Mouse (Mus musculus): ENCODE data around the gene Ogfr.
A peak's percentile ranks its signal among the peaks of the same experiment; 100 is the strongest.

The Ogfr gene

DNA sequence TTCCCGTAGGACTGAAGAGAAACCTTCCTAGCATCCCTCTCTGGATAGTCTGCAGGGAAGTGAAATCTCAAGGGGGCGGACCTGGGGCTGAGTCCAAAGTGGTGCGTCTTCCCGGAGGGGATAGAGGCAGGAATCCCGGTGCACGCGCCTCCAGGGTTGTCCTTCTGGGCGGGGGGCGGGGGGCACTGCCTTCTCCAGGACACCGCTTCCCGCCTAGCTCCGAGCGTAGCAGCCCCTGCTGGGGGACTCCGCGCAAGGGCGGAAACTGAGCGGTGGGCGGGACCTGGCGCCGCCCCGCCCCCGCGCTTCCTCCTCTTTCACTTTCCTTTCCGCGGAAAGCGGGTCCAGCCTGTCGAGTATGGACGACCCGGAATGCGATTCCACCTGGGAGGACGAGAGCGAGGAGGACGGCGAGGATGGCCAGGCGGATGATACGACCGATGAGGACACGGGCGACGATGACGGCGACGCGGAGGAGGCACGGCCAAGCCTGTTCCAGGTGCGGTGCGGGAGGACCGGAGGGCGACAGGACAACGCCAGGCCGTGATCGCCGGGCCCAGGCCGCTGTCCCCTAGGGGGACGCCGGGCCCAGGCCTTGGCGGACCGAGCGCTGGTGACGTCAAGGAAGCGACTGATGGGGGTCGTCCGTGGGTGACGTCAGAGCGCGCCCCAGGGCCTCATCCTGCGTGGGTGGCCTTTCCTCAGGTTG lies at the start of gene Ogfr:
Ogfr (plus strand) TSS at position 123 of the 709 bp plus-strand sequence.
- peak; percentile 76 to 77 for DNase-seq (ENCODE audit: low spot score in 2 of 2)

DNA sequence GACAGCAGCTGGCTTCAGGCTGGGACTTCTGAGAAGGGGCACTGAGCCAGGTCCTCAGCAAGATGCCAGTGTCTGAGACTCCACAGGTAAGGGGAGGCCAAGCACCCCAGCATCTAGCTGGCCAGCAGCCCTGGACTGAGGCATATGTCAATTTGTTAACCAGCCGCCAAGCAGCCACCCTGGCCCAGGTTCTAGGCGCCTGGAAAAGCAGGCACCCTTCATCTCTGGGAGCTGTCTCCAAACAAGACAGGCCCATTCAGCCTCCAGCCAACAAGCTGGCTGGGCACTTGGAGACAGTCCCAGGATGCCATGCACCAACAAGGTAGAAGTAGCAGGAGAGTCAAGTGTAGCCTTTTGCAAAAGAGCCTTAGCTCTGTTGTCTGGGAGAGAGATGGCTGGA lies 45.4 kb upstream of the Ogfr start:
- no peak for DNase-seq (ENCODE audit: low spot score in 2 of 2)

DNA sequence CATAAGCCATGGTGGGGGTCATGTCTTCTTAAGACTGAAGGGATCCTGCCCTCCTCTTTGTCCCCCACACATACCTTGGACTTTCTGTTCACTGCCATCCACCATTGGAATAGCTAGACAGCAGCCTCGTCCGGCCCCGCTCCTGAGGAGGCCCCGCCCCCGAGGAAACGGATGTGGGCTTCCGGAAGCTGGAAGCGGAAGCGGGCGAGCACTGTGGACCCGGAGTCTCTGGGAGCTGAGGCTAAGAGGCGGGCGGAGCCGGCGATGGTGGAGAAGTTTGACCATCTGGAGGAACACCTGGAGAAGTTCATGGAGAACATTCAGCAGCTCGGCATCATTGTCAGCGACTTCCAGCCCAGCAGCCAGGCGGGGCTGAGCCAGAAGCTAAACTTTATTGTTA lies 44.0 kb upstream of the Ogfr start:
- no peak for DNase-seq (ENCODE audit: low spot score in 2 of 2)

DNA sequence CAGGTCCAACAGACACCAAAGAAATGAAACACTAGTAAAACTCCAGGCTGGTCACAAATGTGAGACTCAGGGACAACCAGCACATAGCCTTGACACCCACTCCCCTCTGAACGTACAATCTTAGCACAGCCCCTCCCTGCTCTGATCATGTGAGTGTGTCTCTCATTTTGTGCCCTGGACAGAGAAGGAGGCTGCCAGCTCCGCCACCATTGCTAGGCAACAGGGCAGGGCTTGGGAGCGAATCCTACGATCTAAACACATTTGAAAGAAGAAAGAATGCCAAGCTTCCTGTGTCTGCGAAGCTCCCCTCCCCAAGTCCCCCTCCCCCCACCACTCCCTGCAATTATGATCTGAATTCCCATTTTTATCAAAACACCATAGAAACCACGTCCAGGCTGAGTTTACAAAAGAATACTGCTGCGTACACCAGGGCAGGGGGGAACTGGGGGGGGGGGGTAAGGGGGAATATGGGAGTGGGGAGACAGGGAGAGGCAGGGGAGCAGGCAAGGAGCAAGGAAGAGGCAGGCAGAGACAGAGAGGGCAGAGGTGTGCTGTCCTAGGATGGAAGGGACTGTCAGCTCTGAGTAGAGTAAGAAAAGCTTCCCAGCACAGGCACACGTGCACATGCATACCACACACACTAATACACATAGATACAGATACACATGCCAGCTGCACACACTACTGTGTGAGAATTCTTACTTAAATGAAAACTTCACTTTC lies 41.5 kb upstream of the Ogfr start:
- DNase-seq (ENCODE audit: low spot score in 2 of 2) = no peak

DNA sequence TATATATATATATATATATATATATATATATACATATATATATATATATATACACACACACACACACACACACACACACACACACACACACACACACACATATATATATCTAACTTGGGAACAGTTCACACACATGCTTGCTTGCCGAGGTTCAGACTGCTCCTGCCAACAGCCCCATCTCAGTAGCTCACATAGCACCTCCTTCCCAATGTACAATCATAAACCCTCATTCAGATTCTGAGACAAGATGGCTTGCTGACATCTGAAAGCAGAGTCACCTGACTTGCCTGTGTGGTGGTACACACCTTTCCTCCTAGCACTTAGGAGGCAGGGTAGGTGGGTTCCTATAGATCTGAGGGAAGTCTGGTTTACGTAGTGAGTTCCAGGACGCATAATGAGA lies 36.7 kb upstream of the Ogfr start:
- DNase-seq (ENCODE audit: low spot score in 2 of 2) = no peak

DNA sequence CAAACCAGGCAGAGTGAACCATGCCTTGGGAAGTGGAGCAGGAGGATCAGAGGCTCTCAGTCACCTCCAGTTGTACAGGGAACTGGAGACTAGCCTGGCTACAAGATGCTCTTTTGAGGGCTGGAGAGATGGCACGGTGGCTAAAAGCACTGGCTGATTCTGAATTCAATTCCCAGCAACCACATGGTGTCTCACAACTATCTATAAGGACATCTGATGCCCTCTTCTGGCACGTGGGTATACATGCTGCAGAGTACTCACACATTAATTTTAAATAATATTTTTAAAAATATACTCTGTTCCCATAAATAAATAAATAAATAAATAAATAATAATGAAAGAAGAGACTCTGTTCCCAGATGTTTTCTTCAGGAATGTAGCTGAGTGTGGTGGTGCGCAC lies 33.8 kb upstream of the Ogfr start:
- DNase-seq (ENCODE audit: low spot score in 2 of 2) = no peak

DNA sequence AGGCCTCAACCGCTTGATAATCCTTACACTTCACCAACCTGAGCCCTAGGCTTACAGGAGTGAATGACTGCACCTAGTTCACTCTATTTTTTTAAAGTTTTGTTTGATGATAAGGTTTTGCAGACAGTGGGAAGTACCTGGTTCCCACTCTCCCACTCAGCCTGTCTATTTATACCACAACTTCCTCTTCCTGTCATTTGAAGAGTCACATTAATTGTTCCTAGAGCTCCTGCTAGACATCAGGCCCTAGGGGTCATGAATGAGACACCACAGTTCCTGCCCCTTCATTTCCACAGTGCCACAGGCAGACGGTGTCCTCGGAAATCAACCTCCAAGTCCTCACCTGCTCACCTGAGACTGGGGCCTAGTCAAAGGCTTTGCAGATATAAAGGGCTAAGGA lies 32.6 kb upstream of the Ogfr start:
- no peak for DNase-seq (ENCODE audit: low spot score in 2 of 2)

DNA sequence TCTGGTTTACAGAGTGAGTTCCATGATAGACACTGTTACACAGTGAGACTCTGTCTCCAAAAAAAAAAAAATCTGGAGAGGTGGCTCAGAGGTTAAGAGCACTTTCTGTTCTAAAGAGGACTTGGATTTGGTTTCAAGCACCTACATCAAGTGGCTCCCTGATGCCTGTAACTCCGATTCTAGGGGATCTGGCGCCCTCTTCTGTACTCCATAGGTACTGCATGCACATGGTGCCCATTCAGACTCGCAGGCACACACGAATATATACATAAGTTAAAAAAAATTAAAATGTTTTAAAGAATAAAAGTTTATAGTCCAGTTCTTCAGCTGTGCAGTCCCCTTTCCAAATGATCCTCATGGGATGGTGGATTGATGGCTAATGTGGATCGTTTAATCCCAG lies 28.8 kb upstream of the Ogfr start:
- no peak for DNase-seq (ENCODE audit: low spot score in 2 of 2)

DNA sequence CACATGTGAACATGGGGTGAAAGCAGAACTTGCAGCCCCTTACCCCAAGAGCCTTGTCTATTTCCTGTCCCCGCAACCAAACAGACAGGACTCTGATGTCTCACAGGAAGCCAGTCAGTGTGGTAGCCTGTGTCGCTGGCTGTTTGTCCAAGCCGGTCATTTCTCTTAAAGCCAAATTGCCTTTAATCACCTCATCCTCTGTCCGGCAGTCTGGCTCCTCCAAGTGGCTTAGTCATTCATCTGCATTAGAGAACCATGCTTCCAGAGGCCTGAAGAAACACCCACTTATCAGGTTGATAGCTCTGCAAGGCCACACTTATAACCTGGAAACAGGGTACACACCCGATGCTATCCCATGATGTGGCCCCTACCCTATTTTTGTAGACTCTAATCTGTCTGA lies 26.9 kb upstream of the Ogfr start:
- no peak for DNase-seq (ENCODE audit: low spot score in 2 of 2)

DNA sequence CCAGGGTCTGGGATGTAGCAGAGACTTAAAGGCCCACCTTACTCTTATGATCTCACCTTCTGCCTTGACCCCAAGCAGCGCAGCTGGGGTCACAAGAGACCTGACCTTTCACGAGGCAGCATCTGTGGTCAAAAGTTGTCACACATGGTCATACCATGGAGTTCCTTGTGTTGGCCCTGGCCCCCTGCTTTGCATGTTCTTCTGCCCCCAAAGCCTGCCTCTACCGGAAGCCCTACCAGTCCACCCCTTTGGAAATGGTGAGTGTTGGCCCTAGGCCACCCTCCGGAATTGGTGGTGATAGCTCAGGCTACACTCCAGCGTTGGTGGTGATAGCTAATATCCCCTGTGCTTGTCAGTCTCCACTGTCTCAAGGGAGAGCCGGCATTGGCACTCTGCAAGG lies 25.7 kb upstream of the Ogfr start:
- no peak for DNase-seq (ENCODE audit: low spot score in 2 of 2)

DNA sequence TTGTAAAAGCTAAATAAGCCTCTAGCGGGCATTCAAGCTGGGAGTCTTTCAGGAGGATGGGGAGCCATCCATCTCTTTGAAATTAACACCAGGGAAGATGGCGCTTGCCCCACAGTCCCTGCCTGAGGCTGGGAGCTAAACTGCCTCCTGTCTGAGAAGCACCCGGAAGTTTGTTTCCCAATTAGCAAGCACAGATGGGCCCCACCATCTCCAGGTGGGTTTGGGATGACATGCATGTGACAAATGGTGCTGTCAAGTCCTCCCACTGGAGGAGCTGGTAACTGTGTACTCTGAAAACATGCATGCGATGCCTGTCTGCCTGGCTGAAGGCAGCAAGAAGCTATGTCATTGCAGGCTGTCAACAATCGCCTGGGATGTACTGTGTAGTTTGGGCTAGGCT lies 25.2 kb upstream of the Ogfr start:
- DNase-seq (ENCODE audit: low spot score in 2 of 2) = no peak

DNA sequence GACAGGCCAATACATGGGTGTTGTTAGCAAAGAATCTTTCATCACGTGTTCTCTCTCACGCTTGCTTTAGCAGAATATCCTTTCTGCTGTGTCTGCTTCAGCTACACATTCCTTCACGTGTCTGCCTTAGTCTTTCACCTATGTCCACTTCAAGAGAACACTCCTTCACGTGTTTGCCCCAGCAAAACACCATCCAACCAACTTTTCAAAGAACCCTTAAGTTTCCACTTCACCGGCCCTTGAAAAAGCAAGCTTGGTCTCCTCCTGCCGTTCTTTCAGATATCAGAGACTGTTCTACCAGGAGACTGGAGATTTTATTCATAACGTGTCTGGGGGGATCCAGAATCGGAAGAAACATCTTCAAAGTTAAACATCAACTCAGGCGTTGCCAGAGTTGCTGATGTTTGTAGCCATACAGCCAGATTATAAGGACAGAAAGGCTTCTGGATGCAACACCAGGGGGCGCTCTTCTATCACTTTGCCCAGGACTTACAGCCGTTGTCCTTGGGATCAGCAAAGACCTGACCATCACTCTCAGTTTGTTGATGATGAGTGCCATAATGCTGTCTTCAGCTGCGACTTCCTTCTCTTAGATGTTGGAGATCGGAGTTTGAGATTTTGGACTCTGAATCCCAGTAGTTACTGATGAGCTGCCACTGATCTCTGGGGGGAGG lies 22.7 kb upstream of the Ogfr start:
- DNase-seq (ENCODE audit: low spot score in 2 of 2) = peak in 1 of 2 experiments; percentile 35

DNA sequence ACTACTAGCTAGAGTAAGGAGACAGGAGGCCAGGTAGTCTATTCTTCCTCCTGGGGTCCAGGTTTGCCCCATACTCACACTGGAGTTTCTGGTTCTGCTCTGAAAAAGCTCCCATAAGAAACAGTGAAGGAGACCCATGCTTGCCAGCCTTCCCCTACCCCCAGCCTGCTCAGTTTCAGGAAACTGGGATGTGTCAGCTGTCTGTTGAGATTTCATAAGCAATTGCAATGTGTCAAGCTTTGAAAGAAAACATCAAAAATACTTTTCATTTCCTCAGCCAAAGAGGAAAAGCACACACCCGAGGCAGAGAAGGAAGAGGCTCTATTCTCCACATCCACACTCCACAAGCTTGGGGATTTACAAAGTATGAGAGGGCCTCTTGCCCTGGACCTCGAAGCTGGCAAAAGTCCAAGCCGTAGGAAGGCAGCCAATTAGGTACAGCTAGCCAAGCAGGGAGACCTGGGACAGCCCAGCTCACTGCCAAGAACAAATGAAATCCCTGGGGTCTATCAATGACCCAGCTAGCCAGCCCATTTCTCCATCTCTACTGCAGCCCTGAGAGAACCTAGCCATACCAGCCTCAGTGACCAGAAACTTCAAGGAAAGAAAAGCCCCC lies 19.9 kb upstream of the Ogfr start:
- DNase-seq (ENCODE audit: low spot score in 2 of 2) = no peak

DNA sequence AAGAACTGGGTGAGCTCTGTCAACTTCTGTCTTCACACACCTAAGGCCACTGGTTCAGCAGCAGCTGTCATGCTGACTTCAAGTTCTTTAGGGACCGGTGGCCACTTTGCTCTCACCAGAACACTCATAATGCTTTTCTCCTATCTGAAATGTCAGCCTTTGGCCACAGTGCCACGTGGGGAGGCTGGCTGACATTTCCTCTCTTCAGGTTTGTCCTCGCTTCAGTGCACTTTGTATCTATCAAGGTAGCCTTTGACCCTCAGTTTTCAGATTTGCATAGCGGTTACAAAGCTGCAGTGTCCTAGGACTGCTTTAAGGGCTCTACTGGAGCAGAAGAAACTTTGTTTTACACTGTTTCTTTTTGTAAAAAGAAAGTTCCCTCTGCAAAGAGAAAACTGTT lies 12.6 kb upstream of the Ogfr start:
- DNase-seq (ENCODE audit: low spot score in 2 of 2) = peak in 1 of 2 experiments; percentile 24

DNA sequence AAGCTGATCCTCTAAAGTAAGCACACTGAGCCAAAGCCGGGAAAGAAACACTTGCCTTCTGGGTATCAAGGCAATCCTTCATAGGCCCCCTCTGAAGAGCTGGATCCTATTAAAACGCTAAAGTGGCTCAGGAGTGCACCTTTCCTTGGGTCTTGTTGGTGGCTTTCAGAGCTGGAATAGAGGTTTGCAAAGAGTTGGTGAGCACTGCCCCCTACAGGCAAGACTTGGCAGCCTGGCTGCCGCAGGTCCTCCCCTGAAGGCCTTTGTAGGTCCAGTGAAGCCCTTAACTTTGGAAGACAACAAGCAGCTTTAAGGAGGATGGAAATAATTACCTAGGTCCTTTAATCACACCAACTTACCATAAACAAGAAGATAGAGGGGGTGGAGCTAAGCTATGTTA lies 10.4 kb upstream of the Ogfr start:
- peak; percentile 44 to 50 for DNase-seq (ENCODE audit: low spot score in 2 of 2)

DNA sequence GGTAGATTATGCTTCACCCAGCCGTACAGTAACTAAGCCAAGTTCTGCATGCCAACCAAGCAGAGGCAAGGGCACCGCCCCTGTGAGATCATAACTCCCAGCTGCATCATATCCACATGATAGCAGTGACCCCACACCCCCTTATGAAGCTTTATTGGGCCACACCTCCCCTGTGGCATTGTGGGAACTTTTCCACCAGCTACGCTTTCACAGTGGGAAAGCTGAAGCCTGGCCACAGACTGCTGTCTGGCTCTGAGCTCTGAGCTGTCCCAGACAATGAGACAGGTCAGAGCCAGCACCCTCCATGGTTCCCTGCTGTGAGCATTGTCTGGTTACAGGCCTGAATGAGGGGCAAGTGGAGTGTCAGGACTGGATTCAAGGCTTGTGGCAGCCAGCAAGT lies 8.0 kb upstream of the Ogfr start, which contains the start of gene Mrgbp:
Mrgbp (plus strand) TSS at position 303 of the 400 bp plus-strand sequence.
- DNase-seq (ENCODE audit: low spot score in 2 of 2) = no peak

DNA sequence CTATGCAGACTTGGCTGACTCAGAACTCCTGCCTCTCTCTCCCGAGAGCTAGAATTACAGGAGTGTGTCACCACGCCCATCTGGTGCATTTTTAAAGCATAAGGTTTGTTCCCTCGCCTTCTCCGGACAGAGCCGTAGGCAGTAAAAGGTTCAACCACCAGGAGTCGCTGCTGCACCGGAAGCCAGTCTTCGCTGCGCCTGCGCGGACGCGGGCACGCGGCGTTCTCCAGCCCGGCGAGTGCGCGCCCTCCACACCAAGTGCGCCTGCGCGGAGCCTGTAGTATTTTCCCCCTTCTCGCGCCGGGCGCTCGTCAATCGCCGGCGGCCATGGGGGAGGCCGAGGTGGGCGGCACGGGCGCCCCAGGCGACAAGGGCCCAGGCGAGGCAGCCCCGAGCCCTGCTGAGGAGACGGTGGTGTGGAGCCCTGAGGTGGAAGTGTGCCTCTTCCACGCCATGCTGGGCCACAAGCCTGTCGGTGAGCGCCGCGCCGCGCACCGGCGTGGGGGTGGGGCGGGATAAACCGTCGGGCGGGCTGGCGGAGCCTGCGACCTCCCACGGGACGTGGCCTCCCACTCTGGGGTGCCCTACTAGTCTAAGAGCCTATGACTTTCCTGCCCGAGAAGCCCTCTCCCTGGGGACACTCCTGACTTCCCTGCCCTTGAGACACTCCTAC lies 6.4 kb upstream of the Ogfr start:
- DNase-seq (ENCODE audit: low spot score in 2 of 2) = peak; percentile 95

DNA sequence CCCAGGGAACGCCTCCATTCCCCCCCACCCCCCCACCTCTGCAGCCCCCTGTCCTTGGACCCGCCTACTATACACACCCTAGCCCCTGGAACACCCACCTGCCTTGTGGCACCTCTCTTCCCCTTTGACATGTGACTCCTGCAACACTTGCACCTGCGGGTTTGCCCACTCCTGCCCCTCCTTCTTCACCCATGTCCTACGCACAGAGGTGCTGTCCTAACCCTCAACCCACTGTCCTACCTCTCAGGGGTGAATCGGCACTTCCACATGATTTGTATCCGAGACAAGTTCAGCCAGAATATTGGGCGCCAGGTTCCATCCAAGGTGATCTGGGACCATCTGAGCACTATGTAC lies 5.9 kb upstream of the Ogfr start:
- DNase-seq (ENCODE audit: low spot score in 2 of 2) = peak; percentile 33 to 36

DNA sequence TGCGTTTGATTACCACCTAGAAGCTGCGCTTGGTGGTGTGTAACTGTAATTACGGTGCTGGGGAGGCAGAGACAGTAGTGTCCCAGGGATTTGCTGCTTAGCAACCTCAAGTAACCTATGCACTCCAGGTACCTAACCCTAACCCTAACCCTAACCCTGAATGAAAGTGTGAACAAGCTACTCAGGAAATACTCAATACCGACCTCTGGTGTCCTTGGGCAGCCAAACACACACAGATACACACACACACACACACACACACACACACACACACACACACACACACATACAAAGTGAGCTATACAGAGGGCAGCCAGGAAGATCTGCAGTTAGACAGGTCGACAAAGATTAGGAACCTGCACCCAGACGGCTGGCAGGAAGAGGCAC lies 316 bp upstream of the Ogfr start:
- no peak for DNase-seq (ENCODE audit: low spot score in 2 of 2)

DNA sequence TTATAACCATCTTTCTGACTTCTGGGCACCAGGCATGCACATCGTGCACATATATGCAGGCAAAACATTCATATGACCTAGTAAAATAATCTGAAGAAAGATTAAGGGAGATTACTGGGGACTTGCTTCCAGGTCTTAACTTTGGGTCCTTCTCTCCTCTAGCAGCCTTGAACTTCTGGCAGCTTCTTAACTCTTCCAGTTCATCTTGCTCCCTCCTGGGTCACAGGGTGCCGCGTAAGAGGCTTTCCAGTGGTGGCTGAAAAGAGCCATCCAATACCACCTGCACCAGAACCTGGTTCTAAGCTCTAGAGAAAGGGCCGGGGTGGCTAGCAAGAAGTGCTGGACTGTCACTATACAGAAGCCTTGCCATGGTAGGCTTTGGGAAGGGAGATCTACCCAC lies 8.4 kb downstream of the Ogfr start, which contains the start of gene Col9a3:
Col9a3 (plus strand) TSS at position 301 of the 400 bp plus-strand sequence.
- DNase-seq (ENCODE audit: low spot score in 2 of 2) = no peak

DNA sequence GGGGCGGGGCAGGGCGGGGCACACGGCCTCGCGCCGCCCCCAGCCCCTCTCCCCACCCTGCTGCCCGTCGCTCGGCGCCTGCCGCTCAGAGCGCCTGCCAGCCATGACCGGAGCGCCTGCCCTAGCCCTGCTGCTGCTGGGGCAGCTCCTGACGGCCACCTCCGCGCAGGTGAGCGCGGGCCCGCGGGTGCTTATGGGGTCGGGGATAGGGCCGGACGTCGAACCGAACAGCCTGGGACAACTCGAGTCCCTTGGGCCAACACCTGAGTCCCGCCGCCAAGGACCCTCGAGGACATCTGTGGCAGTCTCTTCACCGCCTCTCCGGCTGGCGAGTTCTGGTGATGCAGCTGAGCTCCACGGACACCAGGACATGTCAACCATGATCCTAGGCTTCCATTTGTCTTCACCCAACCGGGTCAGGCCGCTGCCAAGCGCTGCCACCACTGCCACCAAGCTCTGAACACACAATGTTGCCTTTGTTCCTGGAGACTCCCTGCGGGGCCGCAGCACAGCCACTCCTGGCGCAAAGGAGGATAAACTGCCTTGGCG lies 9.2 kb downstream of the Ogfr start:
- no peak for DNase-seq (ENCODE audit: low spot score in 2 of 2)

Measured in spleen, postnatal 36 days (tissue).